Mouse (Mus musculus) kidney, adult 11 months (tissue): ENCODE data around the gene Grb2.
"Not testable (repeated sequence)": the region's sequence is repeated elsewhere in the genome, so short reads cannot be mapped to it uniquely, and the experiment has no call there.

Experiments used
- DNase-seq: peaks from one replicate; pipeline ENCODE4 v3.0.0; 2022

Grb2 gene

DNA sequence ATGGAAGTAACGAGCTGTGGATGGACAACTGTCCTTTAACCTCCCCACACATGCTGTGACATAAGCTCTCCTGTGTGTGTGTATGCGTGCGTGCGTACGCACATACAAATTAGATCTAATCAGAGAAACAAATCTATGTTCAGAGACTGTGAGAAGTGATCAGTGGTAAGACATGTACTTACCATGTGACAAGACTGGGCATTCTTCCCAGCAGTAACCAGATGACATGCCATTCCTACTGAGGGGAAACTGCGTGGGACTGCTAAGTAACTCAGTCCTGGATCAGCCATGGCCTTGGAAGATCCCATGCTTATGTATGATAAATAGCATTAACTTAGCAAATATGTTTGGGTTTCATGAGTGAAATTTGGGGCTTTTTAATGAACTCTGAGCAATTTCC, 23.5 kb downstream of the Grb2 start:
- no peak for DNase-seq

DNA sequence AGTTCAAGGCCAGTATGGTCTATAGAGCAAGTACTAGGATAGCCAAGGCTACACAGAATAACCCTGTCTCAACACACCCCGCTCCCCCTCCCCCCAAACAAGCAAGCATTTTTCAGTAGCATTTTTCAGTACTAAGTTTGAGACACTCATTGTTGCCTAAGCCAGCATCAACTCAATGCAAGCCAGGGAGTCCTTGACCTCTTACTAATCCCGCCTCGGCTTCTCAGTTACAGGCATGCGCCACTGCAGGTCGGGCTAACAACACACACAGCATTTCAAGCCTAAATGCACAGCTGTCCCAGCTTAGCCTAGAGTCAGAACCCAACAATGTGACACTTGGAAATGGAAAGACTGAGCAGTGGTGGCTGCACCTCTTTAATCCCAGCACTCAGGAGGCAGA, 25.1 kb downstream of the Grb2 start:
- no peak for DNase-seq

DNA sequence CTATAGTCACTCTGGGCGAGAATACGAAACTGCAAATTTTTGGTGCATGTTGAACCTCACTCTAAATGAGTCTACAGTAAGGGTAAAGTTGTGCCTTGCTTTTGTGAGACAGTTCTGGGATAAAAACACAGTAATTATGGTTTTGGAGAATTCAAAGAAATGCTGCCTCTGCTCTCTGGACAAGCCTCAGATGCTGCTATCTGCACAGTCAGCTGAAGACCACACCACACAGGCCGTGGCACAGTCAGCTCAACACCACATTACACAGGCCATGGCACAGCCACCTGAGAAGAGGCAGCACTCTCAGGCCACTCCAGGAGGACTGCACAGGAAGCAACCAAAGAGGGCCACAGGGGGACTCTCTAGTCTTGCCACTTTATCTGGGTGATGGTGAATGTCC, 26.0 kb downstream of the Grb2 start:
- no peak for DNase-seq

DNA sequence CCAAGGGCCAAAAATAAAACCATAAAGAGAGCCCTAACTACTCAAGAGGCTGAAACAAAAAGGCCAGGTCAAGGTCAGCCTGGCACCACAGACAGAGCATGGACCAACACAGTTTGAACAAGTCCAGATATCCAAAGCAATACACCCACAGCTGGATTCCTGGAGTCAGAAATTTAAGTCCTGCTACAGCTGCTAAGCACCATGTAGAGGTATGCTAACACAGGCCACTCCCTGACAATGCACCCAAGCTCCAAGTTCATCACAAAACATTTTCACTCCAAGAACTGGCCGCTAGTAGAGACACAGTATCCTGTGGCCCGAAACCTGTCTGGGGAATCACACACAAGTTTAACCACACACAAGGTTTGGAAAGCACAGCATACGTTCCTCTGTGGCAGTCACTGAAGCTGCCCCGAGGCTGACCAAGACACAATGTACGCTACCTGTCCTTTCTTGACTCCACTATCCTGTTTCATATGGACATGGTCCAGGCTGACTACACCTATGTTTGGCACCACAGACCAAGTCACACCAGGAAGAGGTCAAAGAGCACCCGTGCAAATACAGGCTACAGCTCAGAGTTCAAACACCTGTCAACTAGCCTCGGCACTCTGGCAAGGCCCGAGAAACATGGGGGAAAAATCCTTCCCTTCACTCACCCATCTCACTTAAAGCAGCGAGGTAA, 28.7 kb downstream of the Grb2 start:
- DNase-seq, result peak; percentile 51

DNA sequence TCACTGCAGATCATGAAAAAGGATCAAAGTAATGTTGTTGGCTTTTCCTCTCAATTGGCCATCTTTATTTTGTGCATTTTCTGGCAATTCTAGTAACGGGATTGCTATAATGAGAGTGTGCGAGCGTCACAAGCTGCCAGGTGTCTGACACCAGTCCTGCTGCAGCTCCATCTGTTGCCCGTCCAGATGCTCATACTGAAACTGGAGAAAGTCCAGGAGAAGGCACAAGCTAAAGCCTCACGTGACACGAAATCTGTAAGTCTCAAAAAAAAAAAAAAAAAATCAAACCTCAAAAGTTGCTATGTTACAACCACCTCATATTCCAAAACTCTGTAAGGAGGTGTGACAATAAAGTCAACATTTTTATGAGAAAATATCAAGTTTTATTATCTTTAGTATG, 29.5 kb downstream of the Grb2 start:
- DNase-seq, result no peak

DNA sequence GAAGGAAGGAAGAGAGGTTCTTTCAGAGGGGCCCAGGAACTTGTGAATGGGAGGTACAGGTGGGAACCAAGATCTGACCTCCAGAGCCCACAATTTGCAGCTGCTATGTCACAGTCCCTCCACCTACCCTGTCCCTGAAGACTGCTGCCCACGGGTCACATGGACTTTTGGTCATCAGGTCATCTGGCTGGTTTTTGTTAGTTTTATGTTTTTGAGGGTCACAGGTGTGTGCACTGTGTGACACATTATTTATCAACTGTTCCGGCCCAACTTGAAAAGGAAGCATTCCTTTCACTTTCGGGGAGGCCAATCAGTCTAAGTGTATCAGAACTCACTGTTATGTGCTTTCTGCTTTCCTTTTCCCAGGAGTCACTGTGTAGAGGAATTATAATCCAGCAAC, 30.9 kb downstream of the Grb2 start:
- DNase-seq, result no peak

DNA sequence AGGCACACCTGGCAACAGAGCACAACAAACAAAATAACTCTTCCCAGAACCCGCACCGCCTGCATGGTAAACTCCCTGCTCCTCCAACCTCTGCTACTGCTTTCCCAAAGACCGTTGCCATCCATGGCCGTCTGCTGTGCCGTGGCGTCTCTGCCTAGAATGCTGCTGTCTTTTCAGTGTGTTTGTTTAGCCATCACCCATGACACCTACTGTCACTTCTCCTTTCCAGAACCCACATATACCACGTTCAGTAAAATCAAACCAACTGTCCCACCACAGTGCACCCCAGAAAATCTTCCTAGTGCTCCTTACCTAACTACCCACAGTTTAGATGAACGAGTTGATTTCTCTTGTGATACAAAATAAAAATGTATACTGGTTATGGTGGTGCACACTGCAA, 31.7 kb downstream of the Grb2 start:
- DNase-seq, result no peak

DNA sequence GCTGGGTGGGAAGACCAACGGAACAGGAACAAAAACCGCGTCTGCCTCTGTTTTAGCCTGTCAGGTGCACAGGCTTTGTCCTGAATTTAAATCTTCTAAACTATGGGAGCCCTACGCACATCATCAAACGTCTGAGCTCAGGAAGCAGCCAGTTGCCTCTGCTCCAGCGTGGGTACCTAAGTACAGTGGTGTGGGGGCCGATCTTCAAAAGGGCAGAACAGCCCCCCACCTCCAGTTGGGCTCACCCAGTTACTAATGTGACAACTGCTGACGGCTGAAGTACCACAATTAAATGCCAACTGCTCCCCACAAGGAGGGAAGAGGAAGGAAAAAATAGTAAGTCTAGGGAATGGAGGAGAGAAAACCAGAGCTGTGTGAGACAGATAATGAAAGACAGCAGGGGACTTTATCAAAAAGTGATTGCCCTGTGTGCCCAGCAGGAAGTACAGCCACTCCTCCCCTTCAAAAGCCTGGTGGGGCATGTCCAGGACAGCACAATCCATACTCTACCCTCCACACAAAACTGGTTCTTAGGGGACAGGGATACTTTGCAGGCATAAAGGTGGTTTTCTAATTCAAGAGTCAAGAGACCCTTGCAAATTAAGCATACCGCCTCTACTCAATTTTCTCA, 34.0 kb downstream of the Grb2 start:
- no peak for DNase-seq

DNA sequence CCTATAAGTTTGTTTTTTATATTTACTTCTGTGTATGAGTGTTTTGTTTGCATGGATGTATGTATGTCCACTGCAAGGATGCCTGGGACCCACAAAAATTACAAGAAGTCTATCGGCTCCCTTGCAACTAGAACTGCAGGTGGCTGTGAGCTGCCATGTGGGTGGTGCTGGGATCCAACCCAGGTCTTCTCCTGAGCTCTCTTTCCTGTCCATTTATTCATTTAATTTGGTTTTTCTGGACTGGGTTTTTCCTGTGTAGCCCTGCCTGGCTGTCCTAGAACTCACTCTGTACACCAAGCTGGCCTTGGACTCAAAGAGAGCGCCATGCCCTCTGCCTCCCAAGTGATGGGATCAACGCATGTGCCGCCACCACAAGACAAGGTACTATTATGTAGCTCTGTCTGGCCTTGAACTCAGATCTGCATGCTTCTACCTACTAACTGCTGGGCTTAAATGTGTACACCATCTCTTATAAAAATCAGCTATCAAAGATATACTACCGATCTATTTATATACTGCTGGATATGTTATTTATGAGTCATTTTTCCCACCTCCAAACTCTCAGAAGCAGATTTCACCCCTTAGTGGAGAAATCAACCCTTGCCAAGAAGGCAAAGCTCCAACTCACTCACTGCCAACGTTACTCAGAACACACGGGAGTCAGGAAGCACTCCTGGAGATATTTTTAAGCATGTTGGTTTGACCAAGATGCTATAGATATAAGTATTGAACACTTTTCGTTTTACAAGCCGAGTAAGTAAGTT, 34.7 kb downstream of the Grb2 start:
- no peak for DNase-seq

DNA sequence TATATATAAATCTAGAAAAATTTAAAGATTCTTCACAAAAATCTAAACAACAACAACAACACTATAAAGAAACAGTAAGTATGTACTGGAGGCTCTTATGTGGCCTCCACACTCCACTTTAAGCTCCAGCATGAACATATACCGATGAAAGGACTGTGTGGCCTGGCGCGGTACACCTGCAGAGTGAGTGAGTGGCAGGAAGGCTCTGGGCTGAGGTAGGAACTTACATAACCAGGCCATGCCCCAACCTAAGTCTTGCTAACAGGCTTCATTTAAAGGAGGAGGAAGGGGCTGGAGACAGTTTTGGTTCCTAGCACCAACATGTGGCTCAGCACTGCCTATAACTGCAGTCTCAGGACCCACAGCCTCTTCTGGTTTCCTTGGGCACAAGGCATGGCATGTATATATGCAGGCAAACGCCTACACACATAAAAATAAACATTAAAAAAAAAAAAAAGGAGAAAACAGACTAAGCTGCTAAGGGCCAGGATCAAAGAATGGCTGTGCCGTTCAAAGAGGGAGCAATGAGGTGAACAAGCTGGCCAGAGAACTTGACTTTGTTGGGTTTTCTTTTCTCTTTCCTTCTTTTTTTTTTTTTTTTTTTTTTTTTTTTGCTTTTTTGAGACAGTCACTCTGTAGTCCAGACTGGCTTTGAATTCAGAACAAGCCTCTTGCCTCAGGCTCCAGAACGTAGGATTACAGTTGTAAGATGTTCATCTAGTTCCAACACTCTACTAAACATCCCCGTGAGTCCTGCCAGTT, 36.0 kb downstream of the Grb2 start:
- no peak for DNase-seq

DNA sequence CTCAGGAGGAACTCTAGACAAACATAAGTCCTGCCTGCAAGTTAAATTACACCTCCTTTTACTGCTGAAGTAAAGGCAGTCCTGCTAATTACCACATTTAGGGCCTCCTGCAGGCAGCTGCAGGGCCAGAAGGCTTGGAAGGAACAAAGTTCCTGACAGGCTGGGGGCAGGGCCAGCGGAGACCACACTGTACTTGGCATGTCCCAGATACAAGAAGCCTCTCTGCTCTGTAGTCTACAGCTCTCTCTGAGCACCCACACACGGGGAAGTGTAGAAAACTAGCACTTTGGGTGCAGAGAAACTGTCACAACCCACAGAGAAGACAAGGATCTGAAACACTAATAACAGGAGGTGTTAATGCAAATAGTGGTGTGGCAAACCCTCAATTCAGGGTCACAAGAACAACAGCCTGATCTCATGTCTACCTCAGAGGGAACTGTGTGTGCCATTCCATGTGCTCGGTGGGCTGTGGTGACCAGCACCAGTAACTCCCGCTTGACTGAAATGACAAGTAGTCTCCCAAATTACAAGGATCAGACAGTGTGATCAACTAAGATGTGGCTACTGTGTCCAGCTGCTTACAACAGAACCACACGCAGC, 37.8 kb downstream of the Grb2 start:
- DNase-seq, result peak; percentile 55

DNA sequence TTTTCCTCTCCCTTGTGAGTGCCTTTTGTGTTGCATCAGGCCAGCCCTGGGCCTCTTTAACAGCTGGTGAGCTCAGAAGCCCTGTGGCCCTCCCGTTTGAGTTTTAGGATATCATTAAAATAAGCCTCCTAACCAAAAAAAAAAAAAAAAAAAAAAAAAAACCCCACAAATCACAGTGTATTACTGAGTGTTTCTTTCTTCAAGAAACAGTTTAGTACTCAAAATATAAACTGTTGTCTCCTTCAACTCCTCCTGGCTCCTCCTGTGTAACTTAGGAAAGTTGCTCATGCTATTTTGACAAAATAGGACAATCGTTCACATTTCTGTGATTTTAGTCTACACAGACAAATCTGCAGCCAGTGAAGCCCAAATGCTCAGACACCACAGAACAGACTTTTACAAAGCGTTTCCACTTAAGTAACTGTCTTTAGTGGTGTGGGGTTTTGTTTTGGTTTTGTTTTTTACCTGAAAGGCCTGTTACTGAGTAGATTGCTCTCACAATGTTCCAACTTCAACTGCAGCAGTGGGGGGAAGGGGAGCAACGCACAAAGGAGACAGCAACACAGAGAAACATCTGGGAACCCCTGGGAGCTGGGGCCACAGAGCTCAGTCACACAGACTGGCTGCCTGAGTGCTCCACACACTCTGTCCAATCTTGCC, 44.6 kb downstream of the Grb2 start:
- DNase-seq, result no peak

DNA sequence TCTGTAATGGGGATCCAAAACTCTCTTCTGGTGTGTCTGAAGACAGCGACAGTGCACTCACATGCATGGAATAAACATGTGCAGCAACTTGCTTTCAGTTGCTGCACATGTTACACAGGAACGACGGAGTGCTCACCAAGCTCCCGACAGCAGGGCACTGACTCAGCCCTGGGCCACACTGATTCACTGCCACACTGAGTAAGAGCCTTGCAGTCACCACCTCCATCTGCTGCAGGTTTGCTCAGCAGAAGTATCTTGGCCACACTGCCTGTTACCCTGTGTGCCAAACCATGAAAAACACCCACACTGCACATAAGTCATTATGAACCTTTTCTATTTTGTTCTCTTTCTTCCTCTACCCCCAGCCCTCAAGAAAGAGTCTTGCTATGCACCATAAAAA, 48.0 kb downstream of the Grb2 start:
- DNase-seq, result no peak

DNA sequence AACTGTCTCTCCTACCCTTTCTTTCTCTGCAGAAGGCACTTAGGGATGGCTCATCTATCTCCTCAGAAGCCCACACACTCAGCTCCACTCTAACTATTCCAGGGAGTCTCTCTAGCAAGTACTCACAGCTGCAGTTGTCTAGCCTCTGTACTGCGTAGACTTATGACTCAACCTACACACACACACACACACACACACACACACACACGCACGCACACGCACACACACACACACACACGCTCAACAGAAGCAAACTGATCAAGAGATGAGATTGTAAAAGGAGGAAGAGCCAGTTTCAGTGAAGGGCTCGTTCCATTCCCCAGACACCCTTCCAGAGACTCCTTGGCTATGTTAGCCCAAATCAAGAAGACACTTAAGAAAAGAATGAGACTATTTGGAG, 49.9 kb downstream of the Grb2 start:
- no peak for DNase-seq

DNA sequence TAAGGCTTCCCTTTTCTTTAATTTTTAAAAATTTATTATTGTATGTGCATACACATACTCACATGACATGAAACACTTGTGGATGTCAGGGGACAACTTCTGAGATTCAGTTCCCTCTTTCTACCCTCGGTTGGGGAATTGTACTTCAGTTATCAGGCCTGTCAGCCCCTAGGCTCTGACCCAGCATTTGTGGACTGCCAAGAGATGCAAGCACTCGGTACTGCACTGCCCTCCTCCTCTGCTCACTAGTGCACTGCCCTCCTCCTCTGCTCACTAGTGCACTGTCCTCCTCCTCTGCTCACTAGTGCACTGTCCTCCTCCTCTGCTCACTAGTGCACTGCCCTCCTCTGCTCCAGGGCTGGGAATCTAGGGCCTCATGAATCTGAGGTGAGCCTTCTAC, 54.3 kb downstream of the Grb2 start:
- DNase-seq, result no peak

DNA sequence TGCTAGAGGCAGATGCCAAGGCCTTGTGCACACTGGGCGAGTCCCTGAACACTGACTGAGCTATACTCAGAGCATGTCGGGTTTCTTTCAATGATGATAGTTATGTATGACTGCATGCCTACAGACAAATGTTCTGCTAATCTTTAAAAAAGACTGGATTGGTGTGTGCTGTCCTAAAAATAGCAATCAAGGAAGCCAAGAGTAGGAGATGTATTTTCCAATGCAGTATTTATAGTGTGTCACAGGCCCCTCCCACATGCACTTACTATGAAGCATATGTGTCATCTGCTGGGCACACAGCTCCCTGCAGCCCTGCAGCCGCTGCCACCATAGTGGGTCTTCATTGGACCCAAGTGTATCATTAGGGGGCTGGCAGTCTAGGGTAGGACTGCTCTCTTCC, 55.2 kb downstream of the Grb2 start:
- no peak for DNase-seq

DNA sequence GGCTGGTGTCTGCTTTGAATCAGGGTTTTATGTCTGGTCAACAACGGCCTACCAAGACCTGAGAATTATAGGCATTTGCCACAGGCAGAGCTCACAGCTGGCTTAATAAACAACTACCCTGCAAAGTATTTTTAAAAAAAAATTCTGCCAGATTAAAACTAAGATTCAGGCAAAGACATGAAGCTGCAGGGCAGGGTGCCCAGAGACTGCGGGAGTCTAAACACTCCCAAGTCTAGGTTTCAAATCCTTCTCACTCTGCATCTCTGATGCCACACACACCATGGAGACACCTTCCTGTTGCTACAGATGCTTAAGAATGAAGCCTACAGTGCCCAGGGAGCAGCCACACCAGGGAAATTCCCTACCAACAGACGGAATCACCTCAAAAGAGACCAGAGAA, 56.7 kb downstream of the Grb2 start:
- DNase-seq, result no peak

DNA sequence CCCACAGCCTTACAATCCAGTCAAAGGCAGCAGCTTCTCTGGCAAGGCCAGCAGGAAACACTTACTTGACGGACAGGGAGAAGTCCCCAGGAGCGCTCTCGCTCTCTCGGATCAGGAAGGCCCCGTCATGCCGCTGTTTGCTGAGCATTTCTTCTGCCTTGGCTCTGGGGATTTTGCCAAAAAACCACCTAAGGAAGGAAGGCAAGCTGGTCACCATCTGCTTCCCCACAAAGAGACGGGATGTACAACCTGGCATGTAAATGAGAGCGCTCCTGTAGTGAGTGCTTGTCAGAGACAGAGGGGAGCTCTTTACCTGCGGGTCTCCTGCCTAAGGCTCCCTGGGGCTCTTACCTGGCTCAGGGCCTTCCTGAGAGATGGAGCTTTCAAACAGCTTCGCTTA, 58.7 kb downstream of the Grb2 start:
- no peak for DNase-seq

DNA sequence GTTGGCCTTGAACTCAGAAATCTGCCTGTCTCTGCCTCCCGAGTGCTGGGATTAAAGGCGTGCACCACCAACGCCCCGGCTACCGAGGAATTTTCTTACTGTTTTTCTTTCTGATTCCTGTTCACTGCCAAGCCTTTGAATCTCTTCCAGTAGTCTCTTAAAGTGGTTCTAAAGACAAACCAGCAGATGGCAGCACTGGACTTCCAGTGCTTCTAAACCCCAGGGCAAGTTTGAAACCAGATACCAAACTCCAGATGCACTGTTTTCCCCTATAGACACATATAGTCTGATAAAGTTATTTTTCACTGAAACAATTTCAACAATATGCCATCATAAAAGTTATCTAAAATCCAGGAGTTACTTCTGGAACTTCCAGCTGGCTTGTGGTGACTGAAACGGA, 60.9 kb downstream of the Grb2 start:
- no peak for DNase-seq

DNA sequence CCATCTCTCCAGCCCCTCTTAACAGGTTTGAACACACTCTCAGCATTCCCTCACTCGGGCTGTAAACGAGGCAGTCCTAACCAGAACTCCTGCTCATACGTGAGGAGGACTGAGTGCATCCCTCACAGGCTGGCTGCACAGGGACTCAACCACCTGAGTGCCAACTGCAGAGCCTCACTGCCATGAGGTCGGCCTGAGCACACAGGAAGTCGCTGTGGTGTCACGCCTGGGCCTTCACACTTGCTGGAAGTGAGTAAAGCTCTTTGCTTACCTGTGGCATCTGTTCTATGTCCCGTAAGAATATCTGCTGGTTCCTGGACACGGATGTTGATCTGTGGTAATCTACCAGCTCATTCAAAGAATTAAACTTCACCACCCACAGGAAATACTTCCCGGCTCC, 62.0 kb downstream of the Grb2 start:
- DNase-seq, result no peak

DNA sequence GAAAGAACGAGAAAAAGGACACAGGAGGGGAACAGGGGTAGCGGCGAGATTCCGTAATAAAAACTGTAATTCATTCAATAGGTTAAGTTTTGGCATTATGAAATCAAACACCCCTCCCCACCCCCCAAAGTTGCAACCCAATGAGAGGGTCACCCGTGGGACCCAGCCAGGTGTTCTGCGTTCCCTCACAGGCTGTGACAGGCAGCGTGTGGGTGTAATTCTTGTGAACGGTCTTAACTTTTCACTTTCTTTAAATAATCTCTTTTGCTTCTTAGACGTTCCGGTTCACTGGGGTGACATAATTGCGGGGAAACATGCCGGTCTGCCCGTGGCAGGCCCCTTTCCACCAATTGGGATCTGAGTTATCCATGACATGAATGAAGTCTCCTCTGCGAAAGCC, 62.9 kb downstream of the Grb2 start:
- DNase-seq, result not testable (repeated sequence)

DNA sequence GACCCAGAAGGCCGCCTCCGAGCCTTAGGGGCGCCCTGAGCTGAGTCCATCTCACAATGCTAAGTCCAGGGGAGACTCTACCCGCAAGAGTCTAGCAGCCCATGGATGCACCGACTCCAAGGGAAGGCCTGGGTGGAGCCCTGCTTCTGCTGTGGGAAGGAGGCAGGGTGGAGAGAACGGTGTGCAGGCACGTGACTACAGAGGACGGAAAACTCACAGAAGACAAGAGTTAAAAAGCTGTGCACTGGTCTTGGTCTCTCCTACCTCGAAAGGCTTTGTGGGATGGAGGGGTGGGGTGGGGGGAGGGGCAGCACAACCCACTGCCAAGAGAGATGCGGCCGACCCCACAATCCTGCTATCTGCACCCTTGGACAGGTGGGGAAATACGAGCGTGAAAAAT, 64.1 kb downstream of the Grb2 start:
- DNase-seq, result no peak

DNA sequence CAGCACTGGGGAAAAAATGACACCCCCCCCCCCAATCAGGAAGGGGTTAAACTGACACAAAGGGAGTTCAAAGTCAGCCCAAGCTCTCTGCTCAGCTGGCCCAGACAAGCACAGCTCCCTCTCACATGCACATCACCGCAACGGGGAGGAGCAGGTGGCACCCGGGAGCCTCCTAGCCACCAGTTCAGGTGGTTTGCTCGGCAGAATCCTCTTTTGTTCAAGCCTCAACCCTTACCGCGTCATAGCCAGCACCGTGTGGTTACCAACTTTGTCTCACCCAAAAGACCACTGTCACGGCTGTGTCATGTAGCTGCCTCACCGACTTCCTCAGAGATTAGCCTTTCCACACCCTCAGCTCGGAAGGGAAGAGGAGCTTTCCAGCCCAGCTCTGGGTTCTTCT, 65.1 kb downstream of the Grb2 start:
- no peak for DNase-seq
